Mouse (Mus musculus): ENCODE measurements around the gene D11Wsu47e. TPM values are rescaled to one million over a fixed set of nuclear protein-coding genes. Genes with fewer than 3 reads are reported as not detected.
"Not testable (repeated sequence)": the region's sequence is repeated elsewhere in the genome, so short reads cannot be mapped to it uniquely, and the experiment has no call there.

The D11Wsu47e gene
- total RNA-seq, 1 experiment, result 38.5 TPM

DNA sequence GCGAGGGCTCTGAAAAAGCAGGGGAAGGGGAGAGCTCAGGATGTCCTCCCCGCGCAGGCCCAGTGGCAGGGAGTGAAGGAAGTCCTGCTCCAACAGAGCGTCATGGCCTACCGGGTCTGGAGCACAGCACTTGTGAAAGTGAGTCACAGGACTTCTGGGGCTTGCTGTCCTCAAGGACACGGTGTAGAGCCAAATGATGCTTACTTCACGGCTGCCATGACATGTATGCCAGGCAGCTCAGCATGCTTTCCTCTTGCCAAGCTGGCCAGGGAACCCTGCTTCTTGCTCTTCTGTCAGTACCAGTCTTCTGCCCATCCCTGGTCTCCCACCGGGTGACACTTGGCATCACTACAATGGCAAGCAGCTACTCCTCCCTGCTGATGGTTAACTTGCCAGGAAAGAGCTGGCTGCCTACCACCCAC, 27.7 kb upstream of the D11Wsu47e start:
- Histone ChIP-seq H3K9ac (ENCODE audit: insufficient read depth, low read depth, low read length, poor library complexity, severe bottlenecking) (no peak overlapping the region), H3K4me1 (ENCODE audit: control insufficient read depth in 2 of 2, insufficient read depth in 2 of 2, low read length in 2 of 2, poor library complexity in 1 of 2) (peaks cover 2 to 4% of the 10 kb centered on the region in 2 experiments; a peak in 2 of 4 replicates), H3K4me3 (ENCODE audit: insufficient read depth in 1 of 2, low read depth in 1 of 2, low read length in 2 of 2, poor library complexity in 1 of 2, severe bottlenecking in 1 of 2) (no peak overlapping the region), H3K36me3 (ENCODE audit: control insufficient read depth, insufficient read depth, low read length, poor library complexity, severe bottlenecking) (peaks cover 59% of the 10 kb centered on the region), H3K9me3 (ENCODE audit: control insufficient read depth, insufficient read depth, low read depth, low read length) (no peaks in the 10 kb centered on the region), H3K27ac (ENCODE audit: insufficient read depth, low read depth, low read length, poor library complexity, severe bottlenecking) (no peak overlapping the region)
- TF ChIP-seq CHD2 (IDR thresholded peaks at IDR 0.05; ENCODE audit: low read depth, low read length) (no peak), HCFC1 (IDR thresholded peaks at IDR 0.05; ENCODE audit: borderline replicate concordance, insufficient read depth, low read length) (no peak), ZNF384 (IDR thresholded peaks at IDR 0.05; ENCODE audit: low read depth, low read length) (no peak), MAFK (IDR thresholded peaks at IDR 0.05; ENCODE audit: insufficient read depth, low read depth, low read length) (no peak), ZC3H11A (IDR thresholded peaks at IDR 0.05; ENCODE audit: borderline replicate concordance, low read depth, low read length) (no peak)
- in situ Hi-C loops (cut with MboI; ENCODE audit: low sequenced_read_pairs in 2 of 2, unreplicated experiment in 2 of 2), result no loop called here
- DNase-seq (ENCODE audit: low read depth, low spot score), result no peak

DNA sequence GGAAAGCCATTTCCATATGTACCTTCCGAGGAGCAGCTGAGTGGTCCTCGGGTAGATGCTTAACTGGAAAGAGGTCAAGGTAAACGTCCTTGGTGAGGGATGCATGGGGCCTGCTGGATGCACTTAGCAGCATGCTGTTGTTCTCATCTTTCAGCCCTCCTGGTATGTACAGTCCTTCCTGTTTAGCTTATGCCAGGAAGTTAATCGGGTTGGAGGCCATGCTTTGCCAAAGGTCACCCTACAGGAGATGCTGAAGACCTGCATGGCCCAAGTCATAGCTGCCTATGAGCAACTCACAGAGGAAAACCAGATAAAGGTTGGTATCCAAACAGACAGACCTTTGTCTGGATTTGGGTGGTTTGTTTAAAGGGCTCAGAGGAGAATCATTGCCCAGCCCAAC, 27.0 kb upstream of the D11Wsu47e start:
- DNase-seq (ENCODE audit: low read depth, low spot score), result no peak
- H3K27ac ChIP-seq (ENCODE audit: insufficient read depth, low read depth, low read length, poor library complexity, severe bottlenecking), result no peak overlapping the region
- TF ChIP-seq HCFC1 (IDR thresholded peaks at IDR 0.05; ENCODE audit: borderline replicate concordance, insufficient read depth, low read length), result no peak
- TF ChIP-seq MAFK (IDR thresholded peaks at IDR 0.05; ENCODE audit: insufficient read depth, low read depth, low read length), result no peak
- no peak for TF ChIP-seq CHD2 (IDR thresholded peaks at IDR 0.05; ENCODE audit: low read depth, low read length)
- no peak for TF ChIP-seq ZC3H11A (IDR thresholded peaks at IDR 0.05; ENCODE audit: borderline replicate concordance, low read depth, low read length)
- no peak for TF ChIP-seq ZNF384 (IDR thresholded peaks at IDR 0.05; ENCODE audit: low read depth, low read length)
- H3K36me3 ChIP-seq (ENCODE audit: control insufficient read depth, insufficient read depth, low read length, poor library complexity, severe bottlenecking), result peaks cover 64% of the 10 kb centered on the region
- H3K4me3 ChIP-seq (ENCODE audit: insufficient read depth in 1 of 2, low read depth in 1 of 2, low read length in 2 of 2, poor library complexity in 1 of 2, severe bottlenecking in 1 of 2), result no peak overlapping the region
- no peak overlapping the region for H3K9ac ChIP-seq (ENCODE audit: insufficient read depth, low read depth, low read length, poor library complexity, severe bottlenecking)
- peaks cover 2 to 4% of the 10 kb centered on the region in 2 experiments; a peak in 2 of 4 replicates for H3K4me1 ChIP-seq (ENCODE audit: control insufficient read depth in 2 of 2, insufficient read depth in 2 of 2, low read length in 2 of 2, poor library complexity in 1 of 2)
- in situ Hi-C loops (cut with MboI; ENCODE audit: low sequenced_read_pairs in 2 of 2, unreplicated experiment in 2 of 2), result no loop called here
- H3K9me3 ChIP-seq (ENCODE audit: control insufficient read depth, insufficient read depth, low read depth, low read length), result no peaks in the 10 kb centered on the region

DNA sequence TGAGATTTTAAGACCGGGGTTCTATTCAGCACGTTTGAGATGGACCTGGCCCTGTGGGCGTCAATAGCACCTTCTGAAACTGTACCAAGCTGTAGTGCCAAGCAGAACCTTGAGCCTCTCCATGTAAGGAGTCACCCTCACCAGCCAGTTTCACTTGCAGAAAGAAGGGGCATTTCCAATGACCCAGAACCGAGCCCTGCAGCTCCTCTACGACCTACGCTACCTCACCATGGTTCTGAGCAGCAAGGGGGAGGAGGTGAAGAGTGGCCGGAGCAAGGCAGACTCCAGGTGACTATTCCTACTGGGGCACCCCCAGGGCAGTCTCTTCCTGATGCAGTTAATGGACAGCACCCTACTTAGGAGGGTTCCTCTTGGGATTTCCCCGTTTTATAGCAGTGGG, 25.9 kb upstream of the D11Wsu47e start:
- Histone ChIP-seq H3K4me3 (ENCODE audit: insufficient read depth in 1 of 2, low read depth in 1 of 2, low read length in 2 of 2, poor library complexity in 1 of 2, severe bottlenecking in 1 of 2) (no peak overlapping the region), H3K4me1 (ENCODE audit: control insufficient read depth in 2 of 2, insufficient read depth in 2 of 2, low read length in 2 of 2, poor library complexity in 1 of 2) (peaks cover 2 to 4% of the 10 kb centered on the region in 2 experiments; a peak in 2 of 4 replicates), H3K9ac (ENCODE audit: insufficient read depth, low read depth, low read length, poor library complexity, severe bottlenecking) (no peak overlapping the region), H3K27ac (ENCODE audit: insufficient read depth, low read depth, low read length, poor library complexity, severe bottlenecking) (no peak overlapping the region), H3K9me3 (ENCODE audit: control insufficient read depth, insufficient read depth, low read depth, low read length) (no peaks in the 10 kb centered on the region), H3K36me3 (ENCODE audit: control insufficient read depth, insufficient read depth, low read length, poor library complexity, severe bottlenecking) (peaks cover 64% of the 10 kb centered on the region)
- no peak for TF ChIP-seq HCFC1 (IDR thresholded peaks at IDR 0.05; ENCODE audit: borderline replicate concordance, insufficient read depth, low read length)
- TF ChIP-seq ZC3H11A (IDR thresholded peaks at IDR 0.05; ENCODE audit: borderline replicate concordance, low read depth, low read length), result no peak
- no peak for TF ChIP-seq CHD2 (IDR thresholded peaks at IDR 0.05; ENCODE audit: low read depth, low read length)
- no peak for TF ChIP-seq MAFK (IDR thresholded peaks at IDR 0.05; ENCODE audit: insufficient read depth, low read depth, low read length)
- TF ChIP-seq ZNF384 (IDR thresholded peaks at IDR 0.05; ENCODE audit: low read depth, low read length), result no peak
- in situ Hi-C loops (cut with MboI; ENCODE audit: low sequenced_read_pairs in 2 of 2, unreplicated experiment in 2 of 2), result no loop called here
- DNase-seq (ENCODE audit: low read depth, low spot score), result no peak

DNA sequence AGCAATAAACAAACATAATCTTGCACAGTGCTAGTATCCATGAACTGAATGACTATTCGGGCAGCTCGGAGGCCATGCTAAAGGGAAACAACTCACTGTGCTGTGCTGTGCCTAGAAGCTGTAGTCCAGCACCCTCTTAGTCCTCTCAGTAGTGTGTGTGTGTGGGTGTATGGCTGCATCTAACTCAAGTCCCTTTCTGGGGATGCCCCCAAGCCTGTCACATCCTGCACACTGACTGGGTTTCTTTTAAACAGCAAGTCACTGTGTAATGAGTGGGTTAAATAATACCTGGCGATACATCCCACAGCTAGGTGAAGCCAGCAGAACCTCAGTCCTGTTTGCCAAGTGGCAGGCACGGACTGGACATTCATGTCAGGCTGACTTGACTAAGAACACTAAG, 25.4 kb upstream of the D11Wsu47e start:
- in situ Hi-C loops (cut with MboI; ENCODE audit: low sequenced_read_pairs in 2 of 2, unreplicated experiment in 2 of 2), result no loop called here
- Histone ChIP-seq H3K27ac (ENCODE audit: insufficient read depth, low read depth, low read length, poor library complexity, severe bottlenecking) (no peak overlapping the region), H3K4me1 (ENCODE audit: control insufficient read depth in 2 of 2, insufficient read depth in 2 of 2, low read length in 2 of 2, poor library complexity in 1 of 2) (peaks cover 2 to 4% of the 10 kb centered on the region in 2 experiments; a peak in 2 of 4 replicates), H3K36me3 (ENCODE audit: control insufficient read depth, insufficient read depth, low read length, poor library complexity, severe bottlenecking) (peaks cover 63% of the 10 kb centered on the region), H3K9me3 (ENCODE audit: control insufficient read depth, insufficient read depth, low read depth, low read length) (no peaks in the 10 kb centered on the region), H3K9ac (ENCODE audit: insufficient read depth, low read depth, low read length, poor library complexity, severe bottlenecking) (no peak overlapping the region), H3K4me3 (ENCODE audit: insufficient read depth in 1 of 2, low read depth in 1 of 2, low read length in 2 of 2, poor library complexity in 1 of 2, severe bottlenecking in 1 of 2) (no peak overlapping the region)
- DNase-seq (ENCODE audit: low read depth, low spot score), result no peak
- TF ChIP-seq HCFC1 (IDR thresholded peaks at IDR 0.05; ENCODE audit: borderline replicate concordance, insufficient read depth, low read length) (no peak), ZNF384 (IDR thresholded peaks at IDR 0.05; ENCODE audit: low read depth, low read length) (no peak), MAFK (IDR thresholded peaks at IDR 0.05; ENCODE audit: insufficient read depth, low read depth, low read length) (no peak), CHD2 (IDR thresholded peaks at IDR 0.05; ENCODE audit: low read depth, low read length) (no peak), ZC3H11A (IDR thresholded peaks at IDR 0.05; ENCODE audit: borderline replicate concordance, low read depth, low read length) (no peak)

DNA sequence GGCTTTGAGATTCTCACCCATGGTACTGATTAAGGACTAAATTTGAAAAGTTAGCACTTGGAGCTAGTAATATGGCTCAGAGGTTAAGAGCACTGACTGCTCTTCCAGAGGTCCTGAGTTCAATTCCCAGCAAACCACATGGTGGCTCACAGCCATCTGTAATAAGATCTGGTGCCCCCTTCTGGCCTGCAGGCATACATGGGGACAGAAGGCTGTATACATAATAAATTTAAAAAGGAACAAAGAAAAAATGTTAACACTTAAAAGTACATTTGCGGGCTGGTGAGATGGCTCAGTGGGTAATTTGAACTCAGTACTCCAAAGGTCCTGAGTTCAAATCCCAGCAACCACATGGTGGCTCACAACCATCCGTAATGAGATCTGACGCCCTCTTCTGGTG, 24.0 kb upstream of the D11Wsu47e start:
- peaks cover 60% of the 10 kb centered on the region for H3K36me3 ChIP-seq (ENCODE audit: control insufficient read depth, insufficient read depth, low read length, poor library complexity, severe bottlenecking)
- DNase-seq (ENCODE audit: low read depth, low spot score); H3K9ac ChIP-seq (ENCODE audit: insufficient read depth, low read depth, low read length, poor library complexity, severe bottlenecking); H3K4me1 ChIP-seq (ENCODE audit: control insufficient read depth in 2 of 2, insufficient read depth in 2 of 2, low read length in 2 of 2, poor library complexity in 1 of 2); in situ Hi-C loops (cut with MboI; ENCODE audit: low sequenced_read_pairs in 2 of 2, unreplicated experiment in 2 of 2); H3K27ac ChIP-seq (ENCODE audit: insufficient read depth, low read depth, low read length, poor library complexity, severe bottlenecking); H3K9me3 ChIP-seq (ENCODE audit: control insufficient read depth, insufficient read depth, low read depth, low read length); H3K4me3 ChIP-seq (ENCODE audit: insufficient read depth in 1 of 2, low read depth in 1 of 2, low read length in 2 of 2, poor library complexity in 1 of 2, severe bottlenecking in 1 of 2): not testable (repeated sequence)

All from ES-E14 (cell line).